Mouse (Mus musculus) erythroid progenitor cell, adult 5-6 weeks (primary cell): ENCODE data around the gene Wasf1. TPM values are rescaled to one million over a fixed set of nuclear protein-coding genes. Genes with fewer than 3 reads are reported as not detected.

Source experiments
- ATAC-seq: replicated peaks from 2 replicates; pipeline ENCODE4 v1.8.0; 2016; ENCODE audit warnings: moderate number of reproducible peaks, mild to moderate bottlenecking, moderate TSS enrichment, inconsistent platforms; ENCODE audit not compliant: poor library complexity, low FRiP score, severe bottlenecking
- total RNA-seq, 2 experiments: library from RNA; stranded (forward) in 1 of 2; stranded (reverse) in 1 of 2; fragments of 150-400 nt in 1 of 2; fragments of 186-747, 209-891 nt in 1 of 2; gene quantifications; 2 replicates each; pipeline versions ENCODE4 v1.2.3 to v1.2.4; 2015 to 2017; ENCODE audit warnings: low replicate concordance in 2 of 2

Wasf1 gene
- total RNA-seq, 2 experiments from 2014 or later = not detected

GRCm38 (mm10) chr10:40887316-40887715, 4.0 kb downstream of the Wasf1 start:
- ATAC-seq = no peak

GRCm38 (mm10) chr10:40889146-40889545, 5.9 kb downstream of the Wasf1 start:
- ATAC-seq = no peak

DNA sequence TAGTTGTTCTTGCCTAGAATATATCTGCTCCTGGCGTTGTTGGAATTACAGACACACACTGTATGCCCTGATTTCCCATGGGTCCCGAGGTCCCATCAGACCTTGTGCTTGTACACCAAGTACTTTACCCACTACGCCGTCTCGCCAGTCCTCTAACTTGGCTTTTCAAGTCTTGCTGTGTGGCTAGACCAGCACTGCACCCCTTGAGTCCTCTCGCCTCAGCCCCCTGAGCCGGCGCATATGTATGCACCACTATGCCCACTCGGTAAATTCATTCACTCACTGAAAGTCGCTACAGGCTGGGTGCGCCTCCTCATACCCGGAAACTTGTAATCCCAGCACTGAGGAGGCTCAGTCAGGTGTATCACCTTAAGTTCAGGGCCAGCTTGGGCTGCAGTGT, 12.5 kb downstream of the Wasf1 start:
- ATAC-seq = no peak

DNA sequence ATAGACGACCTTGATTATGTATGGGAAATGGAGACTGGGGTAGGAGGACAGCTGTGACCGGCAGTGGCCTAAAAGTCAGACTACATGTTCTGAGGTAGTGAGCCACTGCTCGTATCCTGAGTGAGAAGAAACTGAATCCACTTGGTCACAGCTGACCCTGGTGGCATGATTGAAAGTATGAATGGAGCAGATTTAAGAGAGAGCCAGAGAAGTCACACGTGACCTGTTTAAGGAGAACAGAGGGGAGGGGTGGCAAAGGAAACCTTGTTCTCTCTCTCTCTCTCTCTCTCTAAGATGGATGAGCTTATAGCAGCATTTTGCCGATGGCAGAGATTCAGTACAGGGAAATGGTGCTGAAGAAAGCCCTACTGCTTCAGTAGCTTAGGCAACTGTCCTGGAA, 13.4 kb downstream of the Wasf1 start:
- no peak for ATAC-seq

- ATAC-seq = no peak
Measured at GRCm38 (mm10) chr10:40901786-40902185, 18.5 kb downstream of the Wasf1 start.

DNA sequence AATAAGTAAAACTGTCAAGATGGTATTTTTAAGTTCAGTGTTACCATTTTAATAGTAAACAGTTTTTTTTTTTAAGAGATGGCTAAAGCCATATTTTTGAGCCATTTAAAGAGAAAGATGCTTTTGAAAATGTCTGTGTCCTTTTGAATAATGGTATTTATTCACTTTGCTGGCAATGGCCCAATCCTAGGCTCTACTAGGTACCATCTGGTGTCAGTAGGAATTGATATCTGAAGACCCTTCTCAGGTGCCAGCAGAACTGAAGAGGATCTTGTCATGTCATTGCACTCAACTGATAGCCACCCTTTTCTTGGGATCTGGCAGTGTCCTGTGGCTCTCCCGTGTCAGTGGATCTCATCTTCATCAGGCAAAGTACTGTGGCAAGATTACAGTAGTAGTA, 22.9 kb downstream of the Wasf1 start:
- no peak for ATAC-seq

- ATAC-seq = no peak
Measured at GRCm38 (mm10) chr10:40906802-40907201, 23.5 kb downstream of the Wasf1 start.

GRCm38 (mm10) chr10:40908580-40908979, 25.3 kb downstream of the Wasf1 start:
- ATAC-seq = no peak

- no peak for ATAC-seq
Measured at GRCm38 (mm10) chr10:40910811-40911210, 27.5 kb downstream of the Wasf1 start.

DNA sequence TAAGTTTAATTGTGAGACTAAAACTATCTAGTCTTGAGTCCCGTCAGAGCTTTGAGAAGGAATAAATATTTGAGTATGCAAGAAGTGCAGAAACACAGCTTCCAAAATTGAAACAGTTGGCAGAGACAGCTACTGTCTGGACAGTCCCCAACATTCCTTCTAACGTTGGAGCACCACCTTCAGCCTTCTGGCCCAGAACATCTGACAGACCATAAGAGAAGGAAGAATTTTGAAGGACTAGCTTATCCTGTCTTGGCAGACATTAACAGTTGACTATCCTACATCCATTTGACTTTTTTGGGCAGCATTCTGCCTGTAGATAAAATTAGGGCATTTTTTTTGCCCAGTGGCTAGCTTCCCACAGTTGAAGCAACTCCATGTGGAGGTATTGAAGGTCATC, 32.0 kb downstream of the Wasf1 start:
- ATAC-seq = no peak

DNA sequence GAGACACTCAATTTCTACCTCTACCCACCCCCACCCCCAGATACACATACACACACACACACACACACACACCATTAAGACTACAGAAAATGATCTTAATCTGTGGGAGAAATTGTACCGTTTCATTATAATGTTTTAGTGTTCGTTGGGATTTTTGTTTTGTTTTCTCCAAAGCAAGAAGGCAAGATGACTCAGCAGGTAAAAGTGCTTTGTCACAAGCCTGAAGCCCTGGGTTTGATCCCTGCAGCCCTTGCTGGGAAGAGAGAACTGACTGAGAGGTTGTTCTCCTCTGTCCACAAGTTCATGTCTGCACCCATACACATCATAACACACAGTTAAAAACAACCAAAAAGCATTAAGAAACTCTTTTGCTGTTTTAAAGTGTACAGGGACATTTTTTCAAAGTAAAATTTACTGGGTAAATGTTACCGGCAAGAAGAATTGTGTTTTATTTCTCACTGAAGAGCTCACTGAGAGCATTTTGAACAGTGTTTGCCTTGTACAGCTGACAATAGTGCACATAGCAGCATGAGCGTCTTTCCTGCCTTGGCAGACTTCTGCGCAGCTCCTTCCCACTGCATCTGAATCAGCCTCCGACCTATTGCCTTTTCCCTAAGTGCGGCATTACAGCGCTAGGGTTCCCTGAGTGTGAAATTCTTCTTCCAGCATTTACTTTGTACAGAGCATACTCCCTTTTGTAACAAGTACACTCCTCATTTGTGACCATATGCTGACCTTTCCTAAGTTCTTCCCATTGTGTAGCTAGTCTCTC, 35.6 kb downstream of the Wasf1 start:
- no peak for ATAC-seq

DNA sequence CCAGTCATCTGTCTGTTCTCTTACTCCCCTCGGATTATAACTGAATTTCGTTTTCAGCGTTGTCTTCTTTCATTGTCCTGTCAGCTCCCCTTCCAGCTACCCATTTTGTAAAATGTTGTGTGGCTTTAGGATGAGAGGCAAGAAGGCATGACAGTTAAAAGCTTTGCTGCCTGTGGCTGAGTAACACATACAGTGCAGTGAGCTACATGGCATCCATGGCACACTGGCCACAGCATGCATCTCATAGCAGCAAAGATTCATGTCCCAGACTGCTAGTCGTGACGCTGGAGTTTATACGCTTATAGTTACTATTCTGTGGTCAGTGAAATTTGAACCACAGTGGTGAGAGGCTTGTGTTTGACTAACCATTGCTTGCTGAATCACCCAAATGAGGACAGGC, 36.2 kb downstream of the Wasf1 start:
- ATAC-seq = no peak

DNA sequence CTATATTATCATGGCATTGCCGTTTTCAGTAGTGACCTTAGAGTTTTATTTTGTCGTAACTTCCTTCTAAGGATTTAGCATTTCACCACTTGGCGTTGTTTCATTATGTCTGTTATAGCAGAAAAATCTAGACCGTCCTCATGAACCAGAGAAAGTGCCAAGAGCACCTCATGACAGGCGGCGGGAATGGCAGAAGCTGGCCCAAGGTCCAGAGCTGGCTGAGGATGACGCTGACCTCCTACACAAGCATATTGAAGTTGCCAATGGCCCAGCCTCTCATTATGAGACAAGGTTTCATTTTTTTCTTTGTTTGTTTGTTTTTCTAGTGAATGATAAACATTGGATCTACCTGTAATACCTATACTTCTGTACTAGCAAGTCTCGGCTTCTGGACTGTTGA, 49.7 kb downstream of the Wasf1 start:
- ATAC-seq = no peak

GRCm38 (mm10) chr10:40936160-40936726, 53.0 kb downstream of the Wasf1 start:
- no peak for ATAC-seq

- no peak for ATAC-seq
Measured at GRCm38 (mm10) chr10:40937569-40937968, 54.3 kb downstream of the Wasf1 start.

GRCm38 (mm10) chr10:40942688-40943087, 59.4 kb downstream of the Wasf1 start:
- no peak for ATAC-seq

GRCm38 (mm10) chr10:40950176-40950575, 66.9 kb downstream of the Wasf1 start:
- no peak for ATAC-seq

GRCm38 (mm10) chr10:40956206-40956605, 72.9 kb downstream of the Wasf1 start:
- no peak for ATAC-seq

- no peak for ATAC-seq
Measured at GRCm38 (mm10) chr10:40961365-40961764, 78.1 kb downstream of the Wasf1 start.

- ATAC-seq = no peak
Measured at GRCm38 (mm10) chr10:40962008-40962407, 78.7 kb downstream of the Wasf1 start.

DNA sequence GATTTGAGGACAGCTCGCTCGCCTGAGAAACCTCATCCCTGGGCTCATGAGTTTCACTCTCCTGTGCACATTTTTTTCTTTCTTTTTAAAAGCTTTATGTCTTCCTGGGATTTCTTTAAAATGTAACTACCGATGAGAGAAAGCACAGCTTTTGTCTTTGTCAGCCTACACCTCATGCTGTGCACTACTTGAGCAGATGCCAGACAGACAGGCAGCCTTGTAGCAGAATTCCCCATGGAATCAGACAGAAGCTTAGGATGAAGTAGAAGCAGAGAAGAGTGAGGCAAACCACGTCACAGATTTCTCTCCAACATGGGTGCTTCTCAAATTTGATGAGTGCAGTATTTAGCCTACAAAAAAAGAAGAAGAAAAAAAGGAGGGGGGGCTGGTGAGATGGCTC, 81.3 kb downstream of the Wasf1 start:
- ATAC-seq = no peak

- no peak for ATAC-seq
Measured at GRCm38 (mm10) chr10:40968551-40968950, 85.3 kb downstream of the Wasf1 start.
